Mouse (Mus musculus): Measurements from ENCODE around the gene Usp35.

Gene Usp35

GRCm38 (mm10) chr7:97331726-97332666 lies at the start of gene Usp35, which contains the start of gene Kctd21:
TSS of gene Usp35 (minus strand) at chr7:97332020.
TSS of gene Kctd21 (plus strand) at chr7:97332327.
- peak; percentile 97 for DNase-seq (ENCODE audit: low read depth, low spot score)

- DNase-seq (ENCODE audit: low read depth, low spot score) = no peak
These were observed 48.8 kb upstream of the Usp35 start for GRCm38 (mm10) chr7:97380500-97381123.

GRCm38 (mm10) chr7:97379304-97379703 lies 47.5 kb upstream of the Usp35 start:
- DNase-seq (ENCODE audit: low read depth, low spot score) = no peak

- peak; percentile 80 for DNase-seq (ENCODE audit: low read depth, low spot score)
These were observed 44.1 kb upstream of the Usp35 start for GRCm38 (mm10) chr7:97375906-97376305.

GRCm38 (mm10) chr7:97375101-97375500 lies 43.3 kb upstream of the Usp35 start:
- peak; percentile 70 for DNase-seq (ENCODE audit: low read depth, low spot score)

- no peak for DNase-seq (ENCODE audit: low read depth, low spot score)
These were observed 34.1 kb upstream of the Usp35 start for GRCm38 (mm10) chr7:97365887-97366286.

GRCm38 (mm10) chr7:97361467-97361866 lies 29.6 kb upstream of the Usp35 start:
- peak; percentile 76 for DNase-seq (ENCODE audit: low read depth, low spot score)

GRCm38 (mm10) chr7:97360955-97361354 lies 29.1 kb upstream of the Usp35 start:
- no peak for DNase-seq (ENCODE audit: low read depth, low spot score)

- no peak for DNase-seq (ENCODE audit: low read depth, low spot score)
These were observed 28.3 kb upstream of the Usp35 start for GRCm38 (mm10) chr7:97360166-97360565.

GRCm38 (mm10) chr7:97358347-97358746 lies 26.5 kb upstream of the Usp35 start:
- no peak for DNase-seq (ENCODE audit: low read depth, low spot score)

- DNase-seq (ENCODE audit: low read depth, low spot score) = no peak
These were observed 26.0 kb upstream of the Usp35 start for GRCm38 (mm10) chr7:97357840-97358239.

- peak; percentile 23 for DNase-seq (ENCODE audit: low read depth, low spot score)
These were observed 25.1 kb upstream of the Usp35 start for GRCm38 (mm10) chr7:97356875-97357276.

GRCm38 (mm10) chr7:97356253-97356652 lies 24.4 kb upstream of the Usp35 start:
- DNase-seq (ENCODE audit: low read depth, low spot score) = no peak

GRCm38 (mm10) chr7:97355068-97355841 lies 23.4 kb upstream of the Usp35 start:
- peak; percentile 83 for DNase-seq (ENCODE audit: low read depth, low spot score)

GRCm38 (mm10) chr7:97353356-97353755 lies 21.5 kb upstream of the Usp35 start:
- DNase-seq (ENCODE audit: low read depth, low spot score) = no peak

GRCm38 (mm10) chr7:97351792-97352513 lies 20.1 kb upstream of the Usp35 start:
- no peak for DNase-seq (ENCODE audit: low read depth, low spot score)

- no peak for DNase-seq (ENCODE audit: low read depth, low spot score)
These were observed 19.1 kb upstream of the Usp35 start for GRCm38 (mm10) chr7:97350891-97351290.

- DNase-seq (ENCODE audit: low read depth, low spot score) = no peak
These were observed 17.6 kb upstream of the Usp35 start for GRCm38 (mm10) chr7:97349438-97349837.

- DNase-seq (ENCODE audit: low read depth, low spot score) = no peak
These were observed 17.0 kb upstream of the Usp35 start for GRCm38 (mm10) chr7:97348836-97349235.

- DNase-seq (ENCODE audit: low read depth, low spot score) = no peak
These were observed 16.5 kb upstream of the Usp35 start for GRCm38 (mm10) chr7:97348318-97348717.

GRCm38 (mm10) chr7:97347464-97347863 lies 15.6 kb upstream of the Usp35 start:
- DNase-seq (ENCODE audit: low read depth, low spot score) = no peak
